Mouse (Mus musculus) gonadal fat pad, adult 2 months (tissue): Measurements from ENCODE around the gene Hoxa2. TPM values are rescaled to one million over a fixed set of nuclear protein-coding genes. Genes with fewer than 3 reads are reported as not detected.

Experiments used
- DNase-seq: peaks from one replicate; pipeline ENCODE4 v3.0.0-alpha.2; 2012; ENCODE audit warnings: low read depth
- polyA plus RNA-seq: library from polyadenylated mRNA; depleted of rRNA; stranded (reverse); fragments of >200 nt; gene quantifications from 2 replicates; pipeline ENCODE4 v1.2.3, GENCODE M21; 2012

Gene Hoxa2
- polyA plus RNA-seq, 1 experiment: 1.6 TPM

- no peak for DNase-seq
Observed at GRCm38 (mm10) chr6:52202362-52203120, 37.9 kb upstream of the Hoxa2 start.

- DNase-seq: no peak
Observed at GRCm38 (mm10) chr6:52201269-52201668, 36.6 kb upstream of the Hoxa2 start.

GRCm38 (mm10) chr6:52200751-52201250 is 36.2 kb upstream of the Hoxa2 start:
- no peak for DNase-seq

- DNase-seq: no peak
Observed at GRCm38 (mm10) chr6:52200073-52200750, 35.6 kb upstream of the Hoxa2 start.

GRCm38 (mm10) chr6:52197271-52197670 is 32.6 kb upstream of the Hoxa2 start:
- no peak for DNase-seq

- no peak for DNase-seq
Observed at GRCm38 (mm10) chr6:52196811-52197210, 32.2 kb upstream of the Hoxa2 start.

- DNase-seq: no peak
Observed at GRCm38 (mm10) chr6:52194690-52195089, 30.1 kb upstream of the Hoxa2 start.

- no peak for DNase-seq
Observed at GRCm38 (mm10) chr6:52191860-52192550, 27.4 kb upstream of the Hoxa2 start.

- no peak for DNase-seq
Observed at GRCm38 (mm10) chr6:52190906-52191810, 26.5 kb upstream of the Hoxa2 start, which contains the start of gene Hoxa4. Gene Hoxa4 (minus strand): TSS chr6:52191753.

GRCm38 (mm10) chr6:52190410-52190809 is 25.8 kb upstream of the Hoxa2 start:
- DNase-seq: no peak

GRCm38 (mm10) chr6:52189909-52190308 is 25.3 kb upstream of the Hoxa2 start:
- no peak for DNase-seq

- DNase-seq: no peak
Observed at GRCm38 (mm10) chr6:52189172-52189591, 24.6 kb upstream of the Hoxa2 start.

- DNase-seq: no peak
Observed at GRCm38 (mm10) chr6:52186500-52186899, 21.9 kb upstream of the Hoxa2 start.

- no peak for DNase-seq
Observed at GRCm38 (mm10) chr6:52185834-52186233, 21.2 kb upstream of the Hoxa2 start.

- DNase-seq: no peak
Observed at GRCm38 (mm10) chr6:52185222-52185621, 20.6 kb upstream of the Hoxa2 start.

GRCm38 (mm10) chr6:52184668-52185067 is 20.0 kb upstream of the Hoxa2 start:
- DNase-seq: no peak

GRCm38 (mm10) chr6:52183311-52184080 is 18.9 kb upstream of the Hoxa2 start:
- DNase-seq: no peak

- no peak for DNase-seq
Observed at GRCm38 (mm10) chr6:52182793-52183192, 18.2 kb upstream of the Hoxa2 start.

- no peak for DNase-seq
Observed at GRCm38 (mm10) chr6:52182030-52182429, 17.4 kb upstream of the Hoxa2 start.

GRCm38 (mm10) chr6:52180726-52181125 is 16.1 kb upstream of the Hoxa2 start:
- DNase-seq: no peak
